Mouse (Mus musculus) adrenal gland, adult 2 months (tissue): ENCODE results near the gene Ubl4a. TPM values are rescaled to one million over a fixed set of nuclear protein-coding genes. Genes with fewer than 3 reads are reported as not detected.
"Not testable (repeated sequence)": the region's sequence is repeated elsewhere in the genome, so short reads cannot be mapped to it uniquely, and the experiment has no call there.

Experiments used
- DNase-seq: peaks from one replicate; pipeline ENCODE4 v3.0.0; 2021
- long read RNA-seq: library from polyadenylated mRNA; stranded (forward); transcript quantifications from one replicate; pipeline ENCODE4 v2.0.0, GENCODE M21; 2021
- polyA plus RNA-seq: library from polyadenylated mRNA; depleted of rRNA; stranded (reverse); fragments of >200 nt; gene quantifications from 2 replicates; pipeline ENCODE4 v1.2.3, GENCODE M21; 2012; rRNA removed
- total RNA-seq, 2 experiments: library from RNA; stranded (reverse); gene quantifications; 2 replicates each; pipeline ENCODE4 v1.2.3; 2021

The Ubl4a gene
- total RNA-seq (10 to 100 TPM; 64.3 to 67.5 TPM), polyA plus RNA-seq (31.3 and 37.0 TPM in 2 replicates)
- long read RNA-seq, transcript Ubl4a-206 (4 exons, 2,442 nt): major isoform, 96 of 106 reads
- long read RNA-seq, partial matches to known transcripts: 1 of 106 reads
- long read RNA-seq, other reads (novel, unspliced or antisense): 7 of 106 reads

DNA sequence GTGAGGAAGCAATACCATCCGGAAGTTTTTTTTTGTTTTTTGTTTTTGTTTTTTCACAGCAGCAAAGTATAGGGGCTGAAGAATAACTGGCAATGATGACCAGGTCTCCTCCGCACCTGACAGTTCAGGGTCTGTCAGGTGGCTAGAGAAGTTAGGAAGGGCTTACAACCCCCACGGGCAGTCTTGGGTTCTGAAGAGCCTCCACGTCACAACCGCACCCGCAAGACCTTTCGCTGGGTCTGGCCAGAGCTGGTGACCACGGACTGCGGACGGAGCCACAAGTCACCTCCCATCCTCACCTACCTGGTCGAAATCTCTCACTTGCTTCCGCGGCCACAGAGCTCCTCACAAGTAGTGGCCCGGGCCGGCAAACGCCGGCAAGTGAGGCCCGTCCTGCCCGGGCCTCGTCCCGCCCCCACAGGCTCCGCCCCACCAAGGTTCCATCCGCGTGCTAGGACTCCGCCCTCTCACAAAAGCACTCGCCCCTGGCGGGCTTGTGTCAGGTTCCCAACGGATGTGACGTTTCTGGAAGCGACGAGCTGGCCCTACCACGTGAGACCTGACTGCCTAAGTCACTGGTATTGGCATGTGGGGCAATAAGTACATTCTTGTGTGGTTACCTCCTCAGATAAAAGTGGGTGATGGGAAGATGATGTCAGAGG, at the start of gene Ubl4a, which contains the start of gene Slc10a3:
Gene Ubl4a, minus strand, starts transcription at position 331 of the 662 bp plus-strand sequence.
Gene Slc10a3, minus strand, starts transcription at position 462 of the 662 bp plus-strand sequence.
- DNase-seq: peak; percentile 93

DNA sequence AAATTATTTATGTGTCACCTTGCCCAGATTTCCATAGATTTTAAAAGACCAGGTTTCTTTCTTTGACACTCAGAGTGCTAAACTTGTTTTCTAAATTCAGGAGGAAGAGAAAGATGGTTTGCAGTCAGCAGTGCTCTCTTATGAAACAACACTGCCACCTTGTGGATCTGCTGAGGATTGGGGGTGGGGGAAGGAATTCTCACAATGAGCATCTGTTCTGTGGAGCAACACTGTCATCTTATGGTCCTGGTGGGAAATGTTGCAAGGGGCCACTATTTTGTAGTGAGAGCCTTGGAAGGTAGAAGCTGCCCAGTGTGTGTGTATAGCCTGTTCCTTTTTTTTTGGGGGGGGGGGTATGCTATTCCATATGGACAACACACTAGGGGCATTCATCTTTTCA, 40.4 kb upstream of the Ubl4a start:
- DNase-seq: peak; percentile 66

GRCm38 (mm10) chrX:74408340-74408739, 35.3 kb upstream of the Ubl4a start:
- no peak for DNase-seq

GRCm38 (mm10) chrX:74400136-74400535, 27.1 kb upstream of the Ubl4a start:
- peak; percentile 41 for DNase-seq

DNA sequence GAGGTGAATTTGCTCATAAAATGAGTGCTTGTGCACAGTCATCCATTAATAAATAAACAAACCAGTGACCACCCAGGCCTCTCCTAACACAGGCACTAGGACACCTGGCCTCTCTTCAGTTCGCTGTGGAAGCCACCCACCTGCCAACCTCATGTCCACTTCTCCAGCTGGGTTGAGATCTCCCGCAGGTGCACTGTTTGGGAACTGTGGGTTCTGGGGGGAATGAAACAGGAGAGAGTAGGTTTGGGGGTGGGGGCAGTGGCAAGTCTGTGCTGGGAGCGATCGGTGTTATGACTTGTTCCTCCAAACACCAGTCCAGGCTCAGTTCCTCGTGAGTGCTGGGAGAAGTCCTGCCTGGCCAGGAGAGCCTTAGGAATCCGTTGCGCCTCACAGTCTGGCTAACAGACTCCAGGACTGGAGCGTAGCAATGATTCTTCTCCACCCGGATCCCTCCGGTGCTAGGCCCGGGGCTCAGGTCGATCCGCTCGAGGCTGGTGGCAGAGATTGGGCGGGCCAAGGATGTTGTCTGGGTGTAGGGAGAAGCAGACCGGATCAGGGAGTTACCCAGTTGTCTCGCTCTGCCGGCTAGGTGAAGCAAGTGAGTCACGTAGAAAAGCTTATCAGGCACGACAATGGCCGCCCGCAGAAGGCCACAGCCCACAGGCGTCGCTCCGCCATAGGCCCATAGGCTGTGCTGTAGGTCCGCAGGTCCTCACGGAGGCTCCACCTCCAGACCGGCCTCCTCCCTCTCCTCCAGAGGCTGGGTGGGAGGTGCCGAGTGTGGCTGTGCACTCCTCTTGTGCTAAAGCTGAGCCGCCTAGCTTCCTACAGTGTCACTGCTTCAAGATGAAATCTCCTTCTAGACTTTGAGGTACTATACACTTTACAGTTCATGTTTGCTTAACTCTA, 19.8 kb upstream of the Ubl4a start, which contains the start of the genes Fam3a and Ikbkg:
Gene Fam3a, minus strand, starts transcription at position 738 of the 909 bp plus-strand sequence.
Gene Ikbkg, plus strand, starts transcription at position 756 of the 909 bp plus-strand sequence.
- DNase-seq: peak; percentile 91

GRCm38 (mm10) chrX:74388153-74388552, 15.1 kb upstream of the Ubl4a start:
- DNase-seq: no peak

DNA sequence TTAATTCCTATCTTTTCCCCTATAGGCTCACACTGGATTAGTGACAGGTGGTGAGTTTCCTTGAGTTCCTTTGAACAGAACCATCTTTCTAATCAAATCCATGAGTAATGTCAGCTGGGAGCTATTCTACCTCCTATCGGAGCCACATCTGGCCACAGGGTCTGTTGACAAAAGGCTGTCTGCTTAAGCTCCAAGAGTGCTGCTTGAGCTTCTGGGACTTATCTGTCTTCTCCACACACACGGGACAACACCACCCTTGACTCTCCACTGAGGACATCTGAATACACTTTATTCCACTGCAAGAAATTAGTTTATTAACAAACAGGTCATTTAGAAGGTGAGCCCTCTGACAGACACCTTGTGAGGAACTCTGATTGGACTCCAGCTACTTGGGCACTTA, 11.4 kb upstream of the Ubl4a start:
- no peak for DNase-seq

DNA sequence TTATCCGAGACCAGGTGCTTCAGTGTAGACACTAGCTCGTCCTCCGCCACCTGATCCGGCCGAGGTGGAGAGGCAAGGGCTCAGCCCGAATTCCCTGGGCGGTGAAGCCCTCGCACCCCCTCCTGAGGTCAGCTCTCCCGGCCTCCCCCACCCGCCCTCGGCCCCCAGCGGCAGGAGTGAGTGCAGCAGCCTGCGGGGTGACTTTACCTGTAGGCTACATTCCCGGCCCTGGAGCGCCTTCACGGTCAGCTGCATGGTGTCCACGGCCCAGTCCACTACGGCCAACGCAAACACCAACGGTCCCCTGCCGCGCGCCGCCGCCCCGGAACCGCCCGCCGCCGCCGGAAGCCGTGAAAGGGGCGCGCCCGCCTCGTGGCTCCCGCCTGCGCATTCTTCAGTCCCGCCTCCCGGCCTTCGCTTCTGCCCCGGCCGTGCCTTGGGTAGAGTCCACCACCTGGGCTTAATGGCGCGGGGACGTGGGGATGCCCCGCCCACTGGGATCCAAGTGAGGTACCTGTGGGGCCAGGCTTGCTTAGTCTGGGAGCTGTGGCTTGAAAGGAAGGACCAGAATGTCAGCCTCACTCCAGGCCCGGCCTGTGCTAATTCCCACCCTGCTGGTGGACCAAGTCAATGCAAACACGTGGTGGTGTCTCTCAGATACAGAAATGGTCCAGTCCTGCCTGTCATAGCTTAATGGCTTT, 4.7 kb downstream of the Ubl4a start:
- peak; percentile 87 for DNase-seq

DNA sequence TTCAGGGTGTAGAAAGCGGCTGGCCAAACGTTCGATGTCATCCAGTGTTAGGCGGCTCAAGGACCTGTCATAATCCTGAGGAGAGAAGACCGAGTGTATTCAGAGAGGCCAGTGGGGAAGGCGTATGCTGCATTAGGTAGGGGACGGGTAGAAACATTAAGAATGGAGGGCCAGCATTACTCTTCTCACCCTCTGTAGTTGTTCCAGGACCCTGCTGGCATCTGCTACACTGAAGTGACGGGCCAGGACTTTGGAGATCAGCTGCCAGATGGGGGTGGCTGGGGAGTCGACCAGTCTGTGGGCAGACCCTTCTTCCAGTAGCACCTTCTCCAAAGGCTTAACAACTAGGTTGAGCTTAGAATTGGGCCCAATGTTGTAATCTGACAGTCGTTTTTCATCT, 5.5 kb downstream of the Ubl4a start:
- DNase-seq: no peak

DNA sequence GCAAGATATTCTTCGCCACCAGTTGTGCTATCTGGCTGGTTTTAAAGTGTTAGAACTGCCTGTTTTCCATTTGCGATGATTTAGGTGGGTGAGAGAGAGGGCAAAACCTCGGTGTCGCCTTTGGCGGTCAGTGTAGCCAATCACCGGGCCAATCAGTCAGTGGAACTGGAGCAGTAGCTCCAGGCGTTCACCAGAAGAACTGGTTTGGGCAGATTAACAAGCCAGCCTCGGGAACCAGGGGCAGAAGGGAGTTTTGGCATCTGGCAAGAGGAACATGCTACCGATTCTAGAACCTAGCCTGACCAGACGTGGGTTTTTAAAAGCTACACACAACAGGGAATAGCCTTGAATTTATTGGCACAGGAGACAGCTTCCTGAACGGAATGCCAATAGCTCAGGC, 13.8 kb downstream of the Ubl4a start:
- no peak for DNase-seq

DNA sequence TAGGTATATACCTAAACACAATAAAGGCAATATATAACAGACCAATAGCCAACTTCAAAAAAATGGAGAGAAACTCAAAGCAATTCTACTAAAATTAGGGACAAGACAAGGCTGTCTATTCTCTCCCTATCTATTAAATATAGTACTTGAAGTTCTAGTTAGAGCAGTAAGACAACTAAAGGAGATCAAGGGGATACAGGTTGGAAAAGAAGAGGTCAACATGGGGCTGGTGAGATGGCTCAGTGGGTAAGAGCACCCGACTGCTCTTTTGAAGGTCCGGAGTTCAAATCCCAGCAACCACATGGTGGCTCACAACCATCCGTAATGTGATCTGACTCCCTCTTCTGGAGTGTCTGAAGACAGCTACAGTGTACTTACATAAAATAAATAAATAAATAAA, 15.9 kb downstream of the Ubl4a start:
- DNase-seq: not testable (repeated sequence)

- peak; percentile 86 for DNase-seq
Observed at GRCm38 (mm10) chrX:74353467-74353770, 19.6 kb downstream of the Ubl4a start, which contains the start of gene Lage3. Lage3 (minus strand) TSS chrX:74353618.

DNA sequence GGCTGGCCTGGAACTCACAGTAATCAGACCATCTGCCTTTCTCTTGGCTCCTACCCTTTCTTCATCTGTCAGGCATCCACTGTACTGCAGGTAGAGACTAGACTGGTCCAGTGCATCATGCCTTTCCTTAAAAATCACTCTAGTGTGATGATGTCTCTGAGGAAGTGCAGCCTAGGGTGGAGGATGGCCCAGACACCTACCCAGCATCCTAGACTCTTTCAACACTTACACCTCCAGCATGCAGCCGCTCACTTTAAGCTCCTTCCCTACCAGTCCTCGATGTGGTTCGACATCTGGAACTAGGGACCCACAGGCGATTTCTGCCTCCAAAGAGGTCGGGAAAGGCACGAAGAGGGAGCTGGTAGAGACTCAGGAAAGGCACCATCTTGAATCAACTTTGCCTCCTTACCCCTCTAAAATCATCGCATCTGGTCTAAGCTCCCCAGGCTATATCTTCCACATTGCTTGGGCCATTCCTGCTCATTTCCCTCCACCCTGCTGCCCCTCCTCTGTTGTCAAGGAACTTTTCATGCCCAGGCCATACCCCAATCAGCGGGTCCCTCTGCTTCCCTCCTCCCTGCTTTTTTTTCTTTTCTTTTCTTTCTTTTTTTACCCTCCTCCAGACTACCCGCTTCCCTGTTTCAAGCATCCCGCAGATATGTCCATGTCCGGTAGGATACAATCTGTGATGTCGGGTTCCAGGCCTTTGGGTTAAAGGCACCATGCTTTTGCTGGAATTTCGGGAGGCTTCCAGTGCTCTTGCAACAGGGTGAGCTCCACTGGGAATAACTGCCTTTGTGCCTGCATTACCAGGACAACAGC, 20.2 kb downstream of the Ubl4a start:
- no peak for DNase-seq

GRCm38 (mm10) chrX:74330166-74330930, 42.7 kb downstream of the Ubl4a start:
- no peak for DNase-seq

- DNase-seq: no peak
Observed at GRCm38 (mm10) chrX:74329215-74329671, 43.8 kb downstream of the Ubl4a start.

DNA sequence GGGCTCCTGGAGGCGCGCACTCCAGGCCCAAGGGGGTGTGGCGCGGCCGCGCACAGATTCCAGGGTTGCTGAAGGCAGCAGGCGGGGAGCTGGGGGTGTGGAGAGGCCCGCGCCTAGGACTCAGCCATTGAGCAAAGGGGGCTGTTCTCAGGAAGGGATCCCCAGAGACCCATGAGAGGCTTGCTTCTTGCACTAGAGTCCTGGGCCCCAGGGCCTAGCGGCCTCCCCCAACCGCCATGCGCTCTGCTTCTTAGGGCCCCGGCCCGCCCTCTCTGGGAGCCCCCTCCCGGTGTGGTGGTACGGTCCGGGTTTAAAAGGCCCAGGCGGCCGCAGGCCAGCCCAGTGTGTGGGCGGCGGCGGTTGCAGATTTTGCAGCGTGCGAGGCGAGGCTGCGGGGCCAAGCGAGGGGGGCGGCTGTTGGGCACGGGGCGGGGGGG, 44.3 kb downstream of the Ubl4a start, which contains the start of gene Plxna3:
Gene Plxna3, plus strand, starts transcription at position 342 of the 437 bp plus-strand sequence.
- peak; percentile 86 for DNase-seq
